Mouse (Mus musculus) megakaryocyte, adult 5-6 weeks (primary cell): ENCODE data around the gene Creb3l1. TPM values are rescaled to one million over a fixed set of nuclear protein-coding genes. Genes with fewer than 3 reads are reported as not detected.

Experiments
- ATAC-seq: 2 replicates; pipeline ENCODE4 v1.8.0; 2016; ENCODE audit warnings: mild to moderate bottlenecking, inconsistent platforms; ENCODE audit not compliant: poor library complexity, severe bottlenecking
- total RNA-seq, 2 experiments: library from RNA; stranded (forward) in 1 of 2; stranded (reverse) in 1 of 2; fragments of 153-499, 151-499 nt in 1 of 2; fragments of 221-1000, 200-1000 nt in 1 of 2; gene quantifications; 2 replicates each; pipeline versions ENCODE4 v1.2.3 to v1.2.4; 2015 to 2017

Gene Creb3l1
- total RNA-seq, 2 experiments from 2014 or later, result 0.51 to 2.7 TPM

DNA sequence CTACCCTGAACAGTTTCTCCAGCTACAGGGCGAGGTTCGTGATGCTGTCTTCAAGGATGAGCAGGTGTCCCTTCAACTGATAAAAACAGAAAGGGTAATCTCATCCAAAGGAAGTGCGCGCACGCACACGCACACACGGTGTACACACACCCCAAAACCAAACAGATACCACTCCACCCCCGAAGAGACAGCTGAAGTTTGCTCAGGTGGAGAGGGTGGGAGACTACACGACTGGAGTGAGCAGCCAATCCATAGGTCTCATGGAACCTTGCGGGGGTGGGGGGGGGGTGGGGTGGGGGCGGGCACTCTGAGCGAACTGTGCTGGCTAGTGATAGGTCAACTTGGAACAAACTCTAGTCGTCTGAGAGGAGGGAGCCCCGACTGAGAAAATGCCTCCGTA, 17.2 kb upstream of the Creb3l1 start:
- no peak for ATAC-seq

- no peak for ATAC-seq
These were observed 10.0 kb upstream of the Creb3l1 start for GRCm38 (mm10) chr2:92034273-92034672.

DNA sequence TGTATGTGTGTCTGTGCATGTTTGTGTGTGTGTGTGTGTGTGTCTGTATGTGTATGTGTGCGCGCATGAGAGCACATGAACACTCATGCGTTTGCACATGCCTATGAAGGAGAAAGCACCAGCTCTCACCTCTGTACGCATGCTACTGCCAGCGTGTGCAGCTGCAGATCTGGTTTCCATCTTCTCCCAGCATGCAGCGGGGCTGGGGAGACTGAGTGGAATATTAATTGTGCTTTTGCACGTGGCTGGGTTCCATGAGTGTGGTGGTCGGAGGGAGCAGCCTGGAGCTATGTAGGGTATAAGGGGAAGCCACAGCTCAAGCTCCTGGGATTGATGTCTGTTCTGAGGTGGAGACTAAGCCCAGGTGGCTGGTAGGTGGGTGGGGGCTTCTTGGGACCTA, 6.3 kb upstream of the Creb3l1 start:
- no peak for ATAC-seq

- ATAC-seq, result no peak
These were observed 5.3 kb upstream of the Creb3l1 start for GRCm38 (mm10) chr2:92029387-92030133.

GRCm38 (mm10) chr2:92027811-92028590, 3.7 kb upstream of the Creb3l1 start:
- 0 out of 2 replicates have a peak, but pooled peaks have one; percentile 9 for ATAC-seq

GRCm38 (mm10) chr2:92025966-92026365, 1.7 kb upstream of the Creb3l1 start:
- ATAC-seq, result no peak

GRCm38 (mm10) chr2:92025202-92025601, 900 bp upstream of the Creb3l1 start:
- no peak for ATAC-seq

- ATAC-seq, result 0 out of 2 replicates have a peak, but pooled peaks have one; percentile 17
These were observed 684 bp downstream of the Creb3l1 start for GRCm38 (mm10) chr2:92023362-92024273.

DNA sequence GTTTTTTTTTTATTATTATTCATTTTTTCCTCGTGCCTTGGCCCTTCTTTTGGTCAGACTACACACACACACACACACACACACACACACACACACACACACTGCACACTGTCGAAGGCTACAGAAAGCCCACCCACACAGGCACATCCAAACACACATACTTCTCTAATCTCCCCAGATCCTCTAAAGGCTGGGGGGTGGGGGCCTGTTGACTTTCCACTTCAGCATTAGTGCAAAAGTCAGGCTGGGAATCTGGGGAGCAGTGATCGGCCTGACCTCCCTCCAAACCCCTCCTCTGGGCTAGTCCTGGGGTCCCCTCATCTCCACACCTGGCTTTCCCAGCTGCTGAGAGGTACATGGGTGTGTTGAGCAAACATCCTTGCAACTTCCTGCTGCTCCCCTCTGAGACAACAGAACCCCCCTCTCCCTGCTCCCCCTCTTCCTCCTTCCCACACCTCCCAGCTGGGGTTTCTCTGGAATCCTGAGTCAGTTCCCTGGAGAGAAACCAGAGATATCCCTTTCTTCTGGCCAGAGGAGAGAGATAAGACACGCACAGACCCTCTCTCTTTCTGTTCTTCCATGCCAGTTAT, 3.5 kb downstream of the Creb3l1 start:
- no peak for ATAC-seq

DNA sequence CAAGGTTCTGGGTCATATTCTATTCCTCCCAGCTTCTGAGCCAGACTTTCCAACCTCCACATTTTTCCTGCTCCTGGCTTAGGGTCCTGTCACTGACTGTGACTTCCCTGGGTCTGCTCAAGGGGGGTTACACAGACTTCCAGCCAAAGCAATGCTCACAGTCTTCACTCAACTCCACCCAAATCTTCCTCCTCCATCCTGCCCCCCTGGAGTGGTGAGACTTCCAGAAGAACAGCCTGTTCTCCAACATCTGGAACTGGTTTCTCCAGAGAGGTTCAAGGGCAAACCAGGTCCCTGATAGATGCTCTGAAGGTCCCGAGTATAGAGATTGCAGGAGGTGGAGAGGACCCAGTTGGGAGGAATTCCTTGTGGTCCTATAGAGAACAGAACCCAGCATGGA, 6.9 kb downstream of the Creb3l1 start:
- no peak for ATAC-seq

DNA sequence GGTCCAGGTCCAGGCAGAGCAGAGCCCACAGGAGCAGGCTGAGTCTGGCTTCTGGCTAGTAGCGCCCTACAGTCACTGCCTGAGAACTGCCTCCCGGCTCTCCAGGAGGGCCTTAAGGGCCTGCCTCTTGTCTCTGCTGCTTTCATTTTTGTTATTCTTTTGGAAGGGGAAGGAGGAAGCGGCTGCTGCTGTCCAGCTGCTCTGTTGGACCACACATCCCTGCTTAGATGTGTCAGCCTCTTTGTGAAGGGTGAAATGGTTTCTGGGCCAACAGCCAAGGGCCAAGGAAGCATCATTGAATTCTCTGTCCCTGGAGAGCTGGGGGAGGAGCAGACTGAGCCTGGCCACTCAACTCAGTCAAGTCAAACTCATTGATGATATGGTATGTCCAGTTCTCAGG, 7.3 kb downstream of the Creb3l1 start:
- ATAC-seq, result no peak

DNA sequence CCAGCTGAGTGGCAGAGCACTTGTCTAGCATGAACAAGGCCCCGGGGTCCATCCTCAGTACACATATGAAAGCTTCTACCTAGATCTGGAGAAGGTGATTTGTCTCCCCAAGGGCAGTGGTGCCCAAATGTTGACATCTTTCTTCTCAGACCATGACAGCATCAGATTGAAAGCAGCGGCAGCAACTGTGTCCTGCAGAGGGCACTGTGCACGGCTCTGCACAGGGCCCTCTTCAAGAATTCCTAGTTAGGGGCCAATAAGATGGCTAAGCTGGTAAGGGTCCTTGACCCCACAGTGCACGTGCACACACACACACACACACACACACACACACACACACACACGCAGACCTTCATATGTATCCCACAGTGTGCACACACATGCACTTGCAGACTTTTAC, 9.4 kb downstream of the Creb3l1 start:
- ATAC-seq, result no peak

DNA sequence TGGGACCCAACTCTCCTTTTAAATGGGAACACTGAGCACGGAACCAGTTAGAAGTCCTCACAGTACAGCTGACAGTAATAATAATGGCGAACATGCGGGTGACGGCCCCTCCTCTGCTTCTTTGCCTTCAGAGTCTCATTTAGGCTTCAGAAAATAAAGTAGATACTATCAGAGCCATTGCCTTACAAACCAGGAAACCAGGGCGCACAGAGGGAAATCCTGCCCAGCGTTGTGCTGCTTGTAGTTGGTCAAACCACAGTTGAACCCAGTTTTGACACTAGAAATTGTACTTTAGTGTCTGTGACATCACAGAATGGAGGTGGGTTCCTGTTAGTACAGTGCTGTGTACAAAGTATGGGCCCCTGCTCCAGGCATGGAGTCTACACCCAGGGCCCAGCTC, 10.1 kb downstream of the Creb3l1 start:
- no peak for ATAC-seq

- ATAC-seq, result no peak
These were observed 11.4 kb downstream of the Creb3l1 start for GRCm38 (mm10) chr2:92012768-92013445.

DNA sequence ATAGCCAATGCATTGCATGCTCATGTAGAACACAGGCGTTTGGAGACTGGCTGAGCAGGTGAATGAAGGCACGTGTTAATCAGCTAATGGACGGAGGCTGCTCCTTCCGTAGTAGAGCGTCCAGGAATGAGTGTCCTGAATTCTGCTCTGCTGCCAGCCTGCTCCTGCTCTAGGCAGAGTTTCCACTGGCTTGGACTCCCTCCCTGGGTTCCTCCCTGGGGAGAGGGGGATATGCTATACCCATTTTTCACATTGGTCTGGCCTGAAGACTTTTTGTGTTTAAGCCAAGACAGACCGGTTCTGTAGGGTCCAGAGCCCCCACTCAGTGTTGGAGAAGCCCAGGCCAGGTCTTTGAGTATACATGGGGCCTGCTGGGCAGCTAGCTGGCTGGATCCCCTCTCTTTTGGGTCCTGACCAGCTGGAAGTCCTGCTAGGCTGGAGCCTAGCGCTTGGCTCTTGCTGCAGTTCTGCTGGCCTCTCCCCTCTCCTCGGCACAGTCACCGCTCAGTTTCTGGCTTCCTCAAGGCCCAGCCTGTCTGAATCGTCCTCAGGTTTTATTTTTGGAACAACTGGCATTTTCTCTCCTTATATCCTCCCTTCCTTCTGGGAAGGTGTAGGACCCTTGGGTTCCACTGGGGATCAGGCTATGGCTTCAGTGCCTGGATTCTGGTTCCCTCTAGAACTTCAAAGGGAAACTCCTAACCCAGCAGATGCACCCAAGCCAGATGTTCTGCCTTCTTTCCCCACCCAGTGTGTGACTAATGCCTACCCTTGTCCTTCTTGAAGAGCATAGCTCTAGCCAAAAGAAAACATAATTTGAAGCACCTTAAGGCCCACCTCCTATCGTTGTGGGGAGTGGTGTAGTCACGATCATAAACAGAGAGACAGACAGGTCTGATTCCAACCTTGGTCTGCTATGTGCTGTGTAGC, 12.6 kb downstream of the Creb3l1 start:
- no peak for ATAC-seq

DNA sequence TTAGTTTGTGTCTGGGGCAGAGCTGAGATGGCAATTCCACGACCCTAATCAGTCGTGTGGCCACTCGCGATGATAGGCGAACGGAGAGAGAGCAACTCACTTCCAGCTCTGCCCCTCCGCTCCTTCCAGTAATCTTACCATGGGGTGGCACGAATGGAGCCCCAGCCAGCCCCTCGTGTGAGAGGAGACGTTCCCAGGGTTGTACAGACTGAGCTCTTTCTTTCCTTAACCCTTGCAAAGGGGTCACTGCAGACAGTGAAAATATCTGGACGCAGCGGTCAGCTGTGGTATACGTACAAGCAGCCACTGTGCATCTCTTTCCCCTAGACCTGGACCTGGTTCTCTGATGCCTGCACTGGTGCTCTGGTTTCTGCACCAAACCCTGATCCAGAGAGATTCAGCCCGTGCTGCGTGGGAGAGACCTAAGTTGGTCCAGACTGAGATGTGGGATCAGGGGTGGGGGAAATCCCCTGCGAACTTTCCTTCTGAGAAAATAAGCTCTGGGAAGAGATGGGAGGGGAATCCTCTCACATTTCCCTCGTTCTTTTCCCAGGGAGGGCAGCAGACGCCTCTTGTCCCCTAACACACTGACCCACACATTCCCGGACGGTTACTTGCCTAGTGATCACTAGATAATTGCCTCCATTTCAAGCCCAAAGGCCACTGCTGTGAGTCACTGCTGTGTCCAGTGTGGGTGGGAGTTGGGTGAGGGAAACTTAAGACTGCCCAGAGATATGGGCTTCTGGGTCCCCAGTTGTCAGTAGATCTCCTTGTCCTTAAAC, 15.5 kb downstream of the Creb3l1 start:
- ATAC-seq, result peak; percentile 6

GRCm38 (mm10) chr2:92007933-92008622, 16.2 kb downstream of the Creb3l1 start:
- ATAC-seq, result peak; percentile 98
